Mouse (Mus musculus) kidney, adult 2 months (tissue): ENCODE results near the gene Ahcyl2. TPM values are rescaled to one million over a fixed set of nuclear protein-coding genes. Genes with fewer than 3 reads are reported as not detected.

Experiments used
- DNase-seq: peaks from one replicate; pipeline ENCODE4 v3.0.0; 2021
- H3K27ac ChIP-seq: fragments of 200-500 bp; 2 replicates; pipeline ENCODE4 v1.5.1; 2012; ENCODE audit warnings: low read depth, low read length, control low read depth, inconsistent platforms; ENCODE audit not compliant: insufficient read depth
- H3K27me3 ChIP-seq: fragments of 200-500 bp; replicated peaks from 2 replicates; pipeline ENCODE4 v1.6.1; 2012; ENCODE audit warnings: mild to moderate bottlenecking, moderate library complexity, low read length, inconsistent platforms; ENCODE audit not compliant: control insufficient read depth, insufficient read depth
- H3K36me3 ChIP-seq: fragments of 200-500 bp; 2 replicates; pipeline ENCODE4 v1.6.1; 2012; ENCODE audit warnings: mild to moderate bottlenecking, moderate library complexity, low read length, inconsistent platforms; ENCODE audit not compliant: control insufficient read depth, insufficient read depth
- H3K4me1 ChIP-seq: fragments of 200-500 bp; 2 replicates; pipeline ENCODE4 v1.6.1; 2011; ENCODE audit warnings: low read length; ENCODE audit not compliant: control insufficient read depth, insufficient read depth
- H3K4me3 ChIP-seq: fragments of 200-500 bp; 2 replicates; pipeline ENCODE4 v1.5.1; 2011; ENCODE audit warnings: mild to moderate bottlenecking, low read depth, low read length, control low read depth; ENCODE audit not compliant: insufficient read depth
- CTCF ChIP-seq: fragments of 200-500 bp; conservative IDR thresholded peaks from 2 replicates; pipeline ENCODE4 v1.5.1; 2011; ENCODE audit warnings: low read depth, mild to moderate bottlenecking, control low read depth, low read length, moderate library complexity, mixed read lengths; ENCODE audit not compliant: insufficient read depth, insufficient read length
- POLR2A ChIP-seq: fragments of 200-500 bp; IDR thresholded peaks from one replicate; pipeline ENCODE4 v1.6.1; 2011; ENCODE audit warnings: low read depth, low read length, control low read depth
- WGBS: fragments of 180-500 bp; shearing (Covaris S2); methylation state at CpG from one replicate; pipeline ENCODE4 v1.1.7; 2018; 5-methylcytosine and 5-hydroxymethylcytosine counted together
- polyA plus RNA-seq: library from polyadenylated mRNA; depleted of rRNA; stranded (reverse); fragments of >200 nt; gene quantifications from 2 replicates; pipeline ENCODE4 v1.2.3, GENCODE M21; 2012; rRNA removed

Gene Ahcyl2
- polyA plus RNA-seq = 107 and 122 TPM in 2 replicates

DNA sequence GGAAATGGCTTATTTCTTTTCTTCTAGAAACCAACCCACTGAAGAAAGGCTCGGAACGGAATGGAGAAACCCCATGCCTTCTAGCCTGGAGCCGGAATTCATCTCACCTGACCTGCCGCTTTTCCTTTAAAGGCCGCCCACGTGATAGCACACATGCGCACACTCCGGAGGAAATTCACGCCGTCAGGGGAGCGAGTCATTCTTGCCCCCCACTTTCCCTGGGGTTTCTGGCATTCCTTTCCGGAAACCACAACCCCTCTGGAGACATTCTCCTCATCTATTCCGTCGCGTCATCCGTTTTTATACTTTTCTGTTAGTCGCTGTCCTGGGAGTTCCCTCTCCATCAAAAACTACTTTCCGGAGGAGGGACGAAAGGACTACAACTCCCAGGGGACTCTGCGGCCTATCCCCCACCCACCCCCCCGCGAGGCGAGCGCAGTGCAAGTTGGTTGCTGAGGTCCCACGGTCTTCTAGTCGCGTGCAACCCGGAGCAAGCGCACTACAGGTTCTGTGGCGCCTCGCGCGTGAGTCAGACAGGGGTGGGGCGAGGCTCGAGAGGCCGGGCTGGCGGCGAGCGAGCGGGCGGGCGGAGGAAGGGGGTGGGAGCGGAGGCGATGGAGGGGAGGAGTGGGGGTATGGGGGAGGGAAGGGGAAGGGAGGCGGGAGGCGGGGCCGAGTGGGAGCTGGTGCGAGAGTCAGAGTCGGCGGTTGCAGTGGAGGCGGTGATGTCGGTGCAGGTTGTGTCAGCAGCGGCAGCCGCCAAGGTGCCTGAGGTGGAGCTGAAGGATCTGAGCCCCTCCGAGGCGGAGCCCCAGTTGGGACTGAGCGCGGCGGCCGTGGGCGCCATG, at the start of gene Ahcyl2:
Gene Ahcyl2, plus strand, starts transcription at position 199 of the 848 bp plus-strand sequence.
- peaks cover 11% of the 10 kb centered on the region for H3K4me1 ChIP-seq
- DNase-seq = peak; percentile 99
- peak within 1 kb of the TSS; percentile 75 for H3K4me3 ChIP-seq
- peak; percentile 93 for TF ChIP-seq POLR2A
- TF ChIP-seq CTCF = no peak
- no peaks in the 10 kb centered on the region for H3K27me3 ChIP-seq
- peak within 1 kb of the TSS; percentile 80 for H3K27ac ChIP-seq
- no peaks in the 10 kb centered on the region for H3K36me3 ChIP-seq
- WGBS = under 1% methylated on average over 57 of the region's 61 CpGs

- no peak for DNase-seq
- H3K27ac ChIP-seq = no peak overlapping the region
- WGBS = 36% methylated on average over 15 of the region's 15 CpGs
- no peaks in the 10 kb centered on the region; the same call in 1 of the 2 replicates for H3K36me3 ChIP-seq
- H3K4me1 ChIP-seq = no peaks in the 10 kb centered on the region
- TF ChIP-seq CTCF (no peak), POLR2A (no peak)
- no peaks in the 10 kb centered on the region for H3K27me3 ChIP-seq
- H3K4me3 ChIP-seq = no peak overlapping the region
Measured at GRCm38 (mm10) chr6:29718894-29719329, 48.9 kb upstream of the Ahcyl2 start.

DNA sequence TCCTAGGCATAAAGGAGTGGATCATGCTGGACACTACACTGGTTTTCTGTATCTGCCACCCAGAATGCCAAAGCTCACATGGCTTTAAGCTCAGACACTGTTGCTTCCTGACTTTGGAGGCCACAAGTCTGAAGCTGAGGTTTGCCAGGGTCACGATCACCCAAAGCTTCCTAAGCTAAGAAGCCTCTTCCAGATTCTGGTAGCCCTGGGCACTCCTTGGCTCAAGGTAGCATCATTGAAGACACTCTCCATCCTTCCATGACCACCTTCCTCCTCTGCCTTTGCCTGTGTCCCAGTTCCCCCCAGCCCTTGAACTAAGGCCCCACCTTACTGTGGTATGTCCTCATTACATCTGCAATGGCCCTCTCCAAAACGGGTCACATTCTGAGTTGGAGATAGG, 45.9 kb upstream of the Ahcyl2 start:
- H3K4me1 ChIP-seq = no peaks in the 10 kb centered on the region
- no peak overlapping the region for H3K27ac ChIP-seq
- WGBS = 65% methylated on average over 2 of the region's 2 CpGs
- H3K4me3 ChIP-seq = no peak overlapping the region
- TF ChIP-seq POLR2A (no peak), CTCF (no peak)
- no peak for DNase-seq
- no peaks in the 10 kb centered on the region; the same call in 1 of the 2 replicates for H3K36me3 ChIP-seq
- no peaks in the 10 kb centered on the region for H3K27me3 ChIP-seq

GRCm38 (mm10) chr6:29726576-29727200, 41.1 kb upstream of the Ahcyl2 start:
- H3K4me1 ChIP-seq = no peaks in the 10 kb centered on the region
- no peak overlapping the region for H3K4me3 ChIP-seq
- H3K36me3 ChIP-seq = no peaks in the 10 kb centered on the region
- no peaks in the 10 kb centered on the region for H3K27me3 ChIP-seq
- WGBS = 46% methylated on average over 1 of the region's 1 CpGs
- TF ChIP-seq CTCF (no peak), POLR2A (no peak)
- DNase-seq = no peak
- H3K27ac ChIP-seq = no peak overlapping the region

- H3K4me1 ChIP-seq = no peaks in the 10 kb centered on the region
Measured at GRCm38 (mm10) chr6:29728035-29728434, 39.8 kb upstream of the Ahcyl2 start.

GRCm38 (mm10) chr6:29729491-29729890, 38.3 kb upstream of the Ahcyl2 start:
- Histone ChIP-seq H3K27ac (no peak overlapping the region), H3K4me1 (no peaks in the 10 kb centered on the region), H3K36me3 (no peaks in the 10 kb centered on the region), H3K27me3 (no peaks in the 10 kb centered on the region), H3K4me3 (no peak overlapping the region)
- no peak for TF ChIP-seq CTCF
- TF ChIP-seq POLR2A = no peak
- DNase-seq = no peak
- WGBS = 43% methylated on average over 1 of the region's 1 CpGs

More at GRCm38 (mm10) chr6:29728035-29728434, 39.8 kb upstream of the Ahcyl2 start:
- DNase-seq = no peak
- WGBS = 86% methylated on average over 3 of the region's 3 CpGs
- TF ChIP-seq POLR2A (no peak), CTCF (no peak)
- Histone ChIP-seq H3K27ac (no peak overlapping the region), H3K4me3 (no peak overlapping the region), H3K36me3 (no peaks in the 10 kb centered on the region), H3K27me3 (no peaks in the 10 kb centered on the region)

- Histone ChIP-seq H3K4me3 (peak within 1 kb of the TSS; percentile 76), H3K4me1 (peaks cover 7% of the 10 kb centered on the region), H3K27me3 (no peaks in the 10 kb centered on the region; the same call in 1 of the 2 replicates), H3K27ac (peak within 1 kb of the TSS; percentile 80), H3K36me3 (no peaks in the 10 kb centered on the region)
- WGBS = 1% methylated on average over 28 of the region's 30 CpGs
- TF ChIP-seq POLR2A (peak; percentile 21), CTCF (no peak)
- DNase-seq = peak; percentile 82
Measured at GRCm38 (mm10) chr6:29735336-29735688, 32.5 kb upstream of the Ahcyl2 start, which contains the start of gene Smo. Smo (plus strand) TSS chr6:29735503.
